In the genomic region with DNA sequence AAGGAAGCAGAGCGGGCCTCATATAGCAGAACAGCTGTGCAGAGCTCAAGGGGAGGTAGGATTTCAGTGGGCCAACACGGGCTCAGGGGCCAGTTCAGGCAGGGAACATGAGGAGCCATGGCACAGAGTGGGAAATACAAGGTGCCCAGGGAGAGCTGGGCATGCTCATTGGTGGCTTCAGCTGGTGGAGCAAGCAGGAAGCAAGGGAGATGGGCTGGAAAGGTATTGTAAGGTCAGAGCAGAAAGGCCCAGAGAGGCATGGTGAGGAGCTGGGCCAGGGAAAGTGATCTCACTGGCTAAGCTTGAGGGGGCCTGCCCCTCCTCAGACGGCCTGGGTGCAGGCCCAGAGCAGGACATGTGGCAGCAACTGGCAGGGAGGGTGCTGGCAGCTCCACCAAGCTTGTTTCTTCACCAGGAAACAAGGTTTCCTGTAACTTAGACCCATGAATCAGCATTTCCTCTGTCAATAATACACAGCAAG, we compare ENCODE assay signal across 8 mouse cellular contexts.
DNase-seq lines count a peak whose midpoint lies in the region; ATAC-seq lines count a peak whose summit lies in the region.

No protein-coding gene starts in this region.

- no peaks in the 10 kb centered on the region for H3K36me3 ChIP-seq in forebrain, embryonic 11.5 days (ENCODE audit: control insufficient read depth, insufficient read depth, low read length)

- no peaks in the 10 kb centered on the region for H3K27me3 ChIP-seq in forebrain, embryonic 11.5 days (ENCODE audit: control insufficient read depth, insufficient read depth, low read length)

- peak; percentile 11 for DNase-seq in ovary, adult 18-20 months (ENCODE audit: low spot score)
- DNase-seq in ovary, postnatal 10 days (ENCODE audit: low spot score): no peak
- peak; percentile 70 for DNase-seq in gastrocnemius, postnatal 10 days
- DNase-seq in kidney, adult 18-20 months: peak; percentile 46
- peak; percentile 63 to 73 for DNase-seq in lung, adult 18-20 months
- peak; percentile 65 for DNase-seq in thymus, postnatal 25 days
- no peak for DNase-seq in forebrain, embryonic 11.5 days (ENCODE audit: low spot score)
- no peak for DNase-seq in spleen, postnatal 10 days (ENCODE audit: low spot score in 2 of 2)

- H3K4me2 ChIP-seq in forebrain, embryonic 11.5 days (ENCODE audit: low read depth, low read length, severe bottlenecking): no peak overlapping the region

- H3K9ac ChIP-seq in forebrain, embryonic 11.5 days (ENCODE audit: low read length): no peak overlapping the region

- H3K9me3 ChIP-seq in forebrain, embryonic 11.5 days (ENCODE audit: control insufficient read depth, low read length): no peaks in the 10 kb centered on the region

- whole genome bisulfite sequencing in forebrain, embryonic 11.5 days: 88% methylated on average over 3 of the region's 3 CpGs

- ATAC-seq in forebrain, embryonic 11.5 days (replicated peaks; ENCODE audit: low FRiP score): no peak

- H3K4me3 ChIP-seq in forebrain, embryonic 11.5 days (ENCODE audit: low read depth, low read length): no peak overlapping the region

- H3K4me1 ChIP-seq in forebrain, embryonic 11.5 days (replicated peaks; ENCODE audit: control insufficient read depth, insufficient read depth, low read length): no peaks in the 10 kb centered on the region

- no peak overlapping the region for H3K27ac ChIP-seq in forebrain, embryonic 11.5 days (ENCODE audit: low read depth, low read length)

Comparison
In these comparisons a context has a peak if more than half of its experiments do, and no peak if none do; other contexts are left out.
1. DNase-seq: peak in ovary, adult 18-20 months (single experiment), gastrocnemius, postnatal 10 days (single experiment), kidney, adult 18-20 months (single experiment), lung, adult 18-20 months (2 of 2) and thymus, postnatal 25 days (single experiment); none in ovary, postnatal 10 days (single experiment), forebrain, embryonic 11.5 days (single experiment) and spleen, postnatal 10 days (0 of 2).